Mouse (Mus musculus): ENCODE data around the gene Cpeb3. TPM values are rescaled to one million over a fixed set of nuclear protein-coding genes. Genes with fewer than 3 reads are reported as not detected.
A peak's percentile ranks its signal among the peaks of the same experiment; 100 is the strongest.
"Not testable (repeated sequence)": the region's sequence is repeated elsewhere in the genome, so short reads cannot be mapped to it uniquely, and the experiment has no call there.

Cpeb3 gene
- polyA plus RNA-seq, 2 experiments from 2014 or later: 0.09 TPM; not detected in 1

- ATAC-seq: peak; percentile 18
Measured at GRCm38 (mm10) chr19:37206641-37207302, 1.6 kb downstream of the Cpeb3 start.

GRCm38 (mm10) chr19:37205155-37205554 is 3.2 kb downstream of the Cpeb3 start:
- not testable (repeated sequence) for ATAC-seq

GRCm38 (mm10) chr19:37203371-37203770 is 5.0 kb downstream of the Cpeb3 start:
- no peak for ATAC-seq

- ATAC-seq: no peak
Measured at GRCm38 (mm10) chr19:37199889-37200288, 8.5 kb downstream of the Cpeb3 start.

GRCm38 (mm10) chr19:37198165-37198880 is 10.1 kb downstream of the Cpeb3 start:
- ATAC-seq: no peak

GRCm38 (mm10) chr19:37192475-37193058 is 15.8 kb downstream of the Cpeb3 start:
- ATAC-seq: no peak

- no peak for ATAC-seq
Measured at GRCm38 (mm10) chr19:37188366-37188948, 19.9 kb downstream of the Cpeb3 start.

GRCm38 (mm10) chr19:37177819-37178708 is 30.3 kb downstream of the Cpeb3 start:
- ATAC-seq: no peak

GRCm38 (mm10) chr19:37176879-37177462 is 31.4 kb downstream of the Cpeb3 start:
- ATAC-seq: no peak

GRCm38 (mm10) chr19:37175919-37176318 is 32.5 kb downstream of the Cpeb3 start:
- ATAC-seq: no peak

GRCm38 (mm10) chr19:37175436-37175805 is 33.0 kb downstream of the Cpeb3 start:
- ATAC-seq: no peak

GRCm38 (mm10) chr19:37174716-37175435 is 33.5 kb downstream of the Cpeb3 start:
- ATAC-seq: peak; percentile 43

GRCm38 (mm10) chr19:37174116-37174715 is 34.2 kb downstream of the Cpeb3 start:
- peak; percentile 41 for ATAC-seq

GRCm38 (mm10) chr19:37173331-37174115 is 34.9 kb downstream of the Cpeb3 start:
- no peak for ATAC-seq

- no peak for ATAC-seq
Measured at GRCm38 (mm10) chr19:37172566-37173130, 35.8 kb downstream of the Cpeb3 start.

- no peak for ATAC-seq
Measured at GRCm38 (mm10) chr19:37172096-37172495, 36.3 kb downstream of the Cpeb3 start.

GRCm38 (mm10) chr19:37156770-37157336 is 51.5 kb downstream of the Cpeb3 start:
- ATAC-seq: no peak

- ATAC-seq: no peak
Measured at GRCm38 (mm10) chr19:37156040-37156439, 52.4 kb downstream of the Cpeb3 start.

GRCm38 (mm10) chr19:37147145-37147544 is 61.3 kb downstream of the Cpeb3 start:
- ATAC-seq: no peak
